Mouse (Mus musculus): ENCODE results near the gene Tekt2.

Tekt2 gene

GRCm38 (mm10) chr4:126306058-126306457 lies 19.4 kb downstream of the Tekt2 start:
- DNase-seq, result no peak

GRCm38 (mm10) chr4:126305428-126305827 lies 20.1 kb downstream of the Tekt2 start:
- no peak for DNase-seq

GRCm38 (mm10) chr4:126303877-126304276 lies 21.6 kb downstream of the Tekt2 start:
- DNase-seq, result no peak

- DNase-seq, result no peak
Measured at GRCm38 (mm10) chr4:126301584-126302309, 23.7 kb downstream of the Tekt2 start.

GRCm38 (mm10) chr4:126300916-126301583 lies 24.4 kb downstream of the Tekt2 start:
- DNase-seq, result no peak

- DNase-seq, result no peak
Measured at GRCm38 (mm10) chr4:126296617-126297101, 28.8 kb downstream of the Tekt2 start.

- DNase-seq, result no peak
Measured at GRCm38 (mm10) chr4:126295937-126296336, 29.6 kb downstream of the Tekt2 start.

- no peak for DNase-seq
Measured at GRCm38 (mm10) chr4:126295152-126295551, 30.3 kb downstream of the Tekt2 start.

GRCm38 (mm10) chr4:126291196-126291595 lies 34.3 kb downstream of the Tekt2 start:
- DNase-seq, result no peak

- DNase-seq, result no peak
Measured at GRCm38 (mm10) chr4:126290314-126290713, 35.2 kb downstream of the Tekt2 start.

- no peak for DNase-seq
Measured at GRCm38 (mm10) chr4:126288085-126288666, 37.3 kb downstream of the Tekt2 start.

- DNase-seq, result no peak
Measured at GRCm38 (mm10) chr4:126287302-126287995, 38.0 kb downstream of the Tekt2 start.

GRCm38 (mm10) chr4:126286492-126286891 lies 39.0 kb downstream of the Tekt2 start, which contains the start of gene Col8a2:
Col8a2 (plus strand) TSS chr4:126286793.
- DNase-seq, result no peak

GRCm38 (mm10) chr4:126283582-126283981 lies 41.9 kb downstream of the Tekt2 start:
- no peak for DNase-seq

GRCm38 (mm10) chr4:126281706-126282105 lies 43.8 kb downstream of the Tekt2 start:
- DNase-seq, result no peak

- no peak for DNase-seq
Measured at GRCm38 (mm10) chr4:126278961-126279360, 46.5 kb downstream of the Tekt2 start.

- no peak for DNase-seq
Measured at GRCm38 (mm10) chr4:126278565-126278915, 46.9 kb downstream of the Tekt2 start.

- peak; percentile 36 to 45 for DNase-seq
Measured at GRCm38 (mm10) chr4:126277906-126278564, 47.5 kb downstream of the Tekt2 start.

GRCm38 (mm10) chr4:126275681-126276131 lies 49.8 kb downstream of the Tekt2 start:
- DNase-seq, result no peak

GRCm38 (mm10) chr4:126275081-126275480 lies 50.4 kb downstream of the Tekt2 start:
- DNase-seq, result no peak

GRCm38 (mm10) chr4:126273753-126274152 lies 51.7 kb downstream of the Tekt2 start:
- DNase-seq, result no peak
